In genomic region chr8:84256822-84257610, GRCm38 (mm10) we compare ENCODE assay signal across 8 mouse cellular contexts. TPM values are rescaled to one million over a fixed set of nuclear protein-coding genes. Genes with fewer than 3 reads are reported as not detected.
A peak's percentile ranks its signal among the peaks of the same experiment; 100 is the strongest.
DNase-seq lines count a peak whose midpoint lies in the region; ATAC-seq and TF ChIP-seq lines count a peak whose summit lies in the region.

TSS of gene Mri1 (minus strand) at chr8:84257326.

- peak within 1 kb of the TSS; percentile 80 for H3K27ac ChIP-seq in embryonic fibroblast, embryonic 13.5 days (ENCODE audit: insufficient read depth, low read length)
- peak within 1 kb of the TSS; percentile 94 for H3K27ac ChIP-seq in liver, embryonic 11.5 days (ENCODE audit: low read depth, low read length)

- peak; percentile 87 for TF ChIP-seq POLR2A in embryonic fibroblast, embryonic 13.5 days (IDR thresholded peaks at IDR 0.05; ENCODE audit: low read depth, low read length)

- H3K9me3 ChIP-seq in liver, embryonic 11.5 days (ENCODE audit: control insufficient read depth, low read length) = no peaks in the 10 kb centered on the region

- H3K9ac ChIP-seq in liver, embryonic 11.5 days (ENCODE audit: low read depth, low read length) = peak within 1 kb of the TSS; percentile 94

- DNase-seq in CD4-positive, CD25-positive, alpha-beta regulatory T cell, adult 2 months (ENCODE audit: low read depth, low spot score) = peak; percentile 92
- DNase-seq in brain, adult 2 months (ENCODE audit: low read depth, low spot score) = peak; percentile 95
- peak; percentile 81 to 86 for DNase-seq in heart, adult 9 months (ENCODE audit: low spot score in 2 of 2)
- peak; percentile 84 for DNase-seq in kidney, adult 9 months
- peak; percentile 89 for DNase-seq in liver, embryonic 11.5 days (ENCODE audit: low spot score)
- DNase-seq in naive thymus-derived CD4-positive, alpha-beta T cell, adult 2 months (ENCODE audit: low read depth) = peak; percentile 93
- peak; percentile 89 for DNase-seq in splenic B cell, adult 2 months (ENCODE audit: low read depth, low spot score)

- peaks cover 21% of the 10 kb centered on the region for H3K36me3 ChIP-seq in liver, embryonic 11.5 days (ENCODE audit: control insufficient read depth, insufficient read depth, low read length)
- H3K36me3 ChIP-seq in splenic B cell, adult 2 months (ENCODE audit: control insufficient read depth, insufficient read depth, low read length, poor library complexity, severe bottlenecking) = peaks cover 3% of the 10 kb centered on the region

- no peaks in the 10 kb centered on the region for H3K27me3 ChIP-seq in liver, embryonic 11.5 days (replicated peaks; ENCODE audit: control insufficient read depth, insufficient read depth, low read length)
- no peaks in the 10 kb centered on the region for H3K27me3 ChIP-seq in splenic B cell, adult 2 months (ENCODE audit: control insufficient read depth, insufficient read depth, low read length, poor library complexity, severe bottlenecking)

- peaks cover 5% of the 10 kb centered on the region; the same call in 1 of the 2 replicates for H3K4me1 ChIP-seq in embryonic fibroblast, embryonic 13.5 days (ENCODE audit: control insufficient read depth, insufficient read depth, low read length)
- H3K4me1 ChIP-seq in liver, embryonic 11.5 days (replicated peaks; ENCODE audit: control insufficient read depth, insufficient read depth, low read length) = peaks cover 11% of the 10 kb centered on the region

- peak; percentile 86 for ATAC-seq in liver, embryonic 11.5 days (replicated peaks; ENCODE audit: low FRiP score)

- H3K4me3 ChIP-seq in embryonic fibroblast, embryonic 13.5 days (ENCODE audit: insufficient read depth, low read length) = peak within 1 kb of the TSS; percentile 64
- H3K4me3 ChIP-seq in liver, embryonic 11.5 days (ENCODE audit: low read depth, low read length) = peak within 1 kb of the TSS; percentile 92

- TF ChIP-seq CTCF in embryonic fibroblast, embryonic 13.5 days (IDR thresholded peaks at IDR 0.05; ENCODE audit: borderline replicate concordance, insufficient read depth, low read length) = no peak

- WGBS in liver, embryonic 11.5 days = under 1% methylated on average over 64 of the region's 64 CpGs

- peak within 1 kb of the TSS; percentile 97 for H3K4me2 ChIP-seq in liver, embryonic 11.5 days

RNA-seq across cellular contexts. Expression of gene Mri1, which starts in this region (rescaled TPM):
- 16.7 and 25.1 TPM in 2 replicates for polyA plus RNA-seq in embryonic fibroblast, embryonic 13.5 days (2011; ENCODE audit: insufficient read length, low read depth, missing spikeins)
- 92.2 and 95.9 TPM in 2 replicates for polyA plus RNA-seq in liver, embryonic 11.5 days (2014; fragmentation: Nextera tagmentation; extraction: Ambion mirVana)

Comparison
In these comparisons a context has a peak if more than half of its experiments do, and no peak if none do; other contexts are left out.
1. Peak in every context shown above with its lines: DNase-seq, ATAC-seq, H3K4me3 ChIP-seq and H3K27ac ChIP-seq.